Mouse (Mus musculus): ENCODE measurements at regions not wholly inside any gene's neighbourhood (a gene's known extent, or its start where the extent isn't known, plus 50 kb on each side); places are given as distances from the start of the nearest gene placed in this dataset.

DNA sequence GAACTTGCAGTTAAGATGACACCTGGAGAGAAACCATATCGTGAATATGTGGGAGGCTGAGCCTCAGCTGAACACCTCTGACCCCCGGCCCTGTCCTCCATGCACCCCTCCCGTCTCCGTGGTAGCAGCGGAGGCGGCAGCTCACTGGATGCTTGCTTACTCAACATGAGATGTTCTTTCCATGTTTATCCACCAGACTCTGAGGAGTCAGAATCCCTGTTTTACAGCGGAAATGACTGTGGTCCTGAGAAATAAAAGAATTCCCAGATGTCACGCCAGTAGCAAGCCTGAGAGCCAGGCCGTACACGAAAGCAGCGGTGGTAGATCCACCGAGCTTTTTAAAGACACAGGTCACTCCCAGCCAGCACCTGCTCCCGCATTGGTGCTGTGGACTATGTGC, 462.4 kb upstream of the Tbx3 start:
- no peak for TF ChIP-seq POLR2A (IDR thresholded peaks at IDR 0.05; ENCODE audit: insufficient read depth, low read length)
- no peak for TF ChIP-seq CTCF (IDR thresholded peaks at IDR 0.05; ENCODE audit: low read depth, low read length)

Data from ES-Bruce4 (cell line).